Mouse (Mus musculus) Patski (cell line): ENCODE data around the gene Gm28048. TPM values are rescaled to one million over a fixed set of nuclear protein-coding genes. Genes with fewer than 3 reads are reported as not detected.

Experiments
- ATAC-seq: fragments of 100-300 bp; one replicate; pipeline ENCODE4 v1.8.0; 2021
- CTCF ChIA-PET: fragments of 350-600 bp; sonication (Branson Sonifier 250); formaldehyde crosslinking; loops from one replicate; lab custom pipeline; 2022; ENCODE audit warnings: inconsistent platforms; lab: Charles Lee
- POLR2A ChIA-PET: fragments of 350-600 bp; sonication (Branson Sonifier 250); formaldehyde crosslinking; loops from one replicate; lab custom pipeline; 2022; ENCODE audit warnings: antibody characterized with exemption, inconsistent platforms; lab: Charles Lee
- DNase-seq: peaks from one replicate; pipeline ENCODE4 v3.0.0-alpha.2; 2011; ENCODE audit warnings: low read depth, low spot score
- H3K27me3 ChIP-seq: fragments of 371-371 bp; one replicate; pipeline ENCODE4 v1.5.1; 2021
- CTCF ChIP-seq: fragments of 100-300 bp; IDR thresholded peaks from one replicate; pipeline ENCODE4 v1.5.1; 2021
- in situ Hi-C: fragments of 300-500 bp; cut with MboI; formaldehyde crosslinking; loops from 3 replicates; pipeline ENCODE4 v1.11.1; 2018; ENCODE audit warnings: low pct_unique_long_range_greater_than_20kb, mixed read lengths
- polyA plus RNA-seq: library from polyadenylated mRNA; unstranded; gene quantifications from one replicate; pipeline ENCODE4 v1.2.3, GENCODE M21; 2021

Gm28048 gene
- polyA plus RNA-seq, 1 experiment from 2014 or later, result 14.7 TPM

DNA sequence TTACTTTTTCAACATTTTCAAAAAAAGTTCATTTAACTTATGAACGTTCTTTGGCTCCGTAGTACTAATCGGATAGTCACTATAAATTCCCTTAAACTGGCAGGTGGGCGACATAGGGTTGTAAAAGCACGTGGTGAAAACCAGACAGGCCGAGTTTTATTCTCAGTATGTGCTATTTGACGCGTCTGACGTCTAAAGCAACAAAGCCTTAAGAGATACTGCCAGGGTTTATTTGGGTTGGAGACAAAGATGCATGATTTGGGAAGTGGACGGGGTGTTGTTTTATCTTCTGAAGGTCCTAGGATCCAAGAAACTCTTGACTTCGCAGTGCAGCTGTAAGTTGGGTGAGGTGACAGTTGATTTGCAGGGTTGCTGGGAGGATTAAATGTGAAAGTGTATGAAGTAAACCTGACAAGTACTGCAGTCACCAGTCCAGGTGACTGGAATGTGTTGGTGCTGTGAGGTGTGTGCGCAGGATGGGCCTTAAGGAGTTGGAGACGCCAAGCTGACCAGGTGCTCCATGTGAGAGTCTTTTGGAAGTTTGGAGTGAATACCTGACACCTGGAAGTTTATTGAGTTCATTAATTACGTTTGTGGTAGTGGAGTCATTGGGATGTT is 9.4 kb upstream of the Gm28048 start:
- no peak for ATAC-seq
- CTCF ChIA-PET, result interaction anchor here (0.8 to 1.5 kb wide), 3 partner anchors 9 to 16 kb away, joined by 3 to 5 read pairs (median 4); partner anchors contain the start of genes Commd1 and Fam161a
- H3K27me3 ChIP-seq, result no peaks in the 10 kb centered on the region
- in situ Hi-C loops, result loop anchor here (25.0 kb wide), 2 partner anchors 571 to 771 kb away; partner anchors contain the start of gene Rel
- no peak for DNase-seq
- TF ChIP-seq CTCF, result no peak
- POLR2A ChIA-PET, result interaction anchor here (0.6 to 1.7 kb wide), 6 partner anchors 9 to 557 kb away, joined by 3 to 4 read pairs (median 4); partner anchors contain the start of gene Commd1

GRCm38 (mm10) chr11:22990393-22991126 is 8.7 kb upstream of the Gm28048 start, which contains the start of gene Cct4:
Gene Cct4, plus strand, starts transcription at chr11:22990519.
- peak; percentile 95 for ATAC-seq
- no peak for TF ChIP-seq CTCF
- POLR2A ChIA-PET, result interaction anchor here (0.6 to 1.7 kb wide), 7 partner anchors 8 to 556 kb away, joined by 3 to 4 read pairs (median 4); partner anchors contain the start of gene Commd1
- no peaks in the 10 kb centered on the region for H3K27me3 ChIP-seq
- in situ Hi-C loops, result loop anchor here (25.0 kb wide), 2 partner anchors 572 to 772 kb away; partner anchors contain the start of gene Rel
- no peak for DNase-seq
- CTCF ChIA-PET, result interaction anchor here (0.8 to 1.5 kb wide), 4 partner anchors 8 to 281 kb away, joined by 3 to 5 read pairs (median 4); partner anchors contain the start of genes Commd1 and Fam161a

- H3K27me3 ChIP-seq, result no peaks in the 10 kb centered on the region
- ChIA-PET POLR2A (interaction anchor here (0.9 to 1.7 kb wide), 4 partner anchors 7 to 382 kb away, joined by 3 to 4 read pairs (median 4); partner anchors contain the start of gene Commd1), CTCF (interaction anchor here (1.4 kb wide), 1 partner anchor 281 kb away, joined by 4 read pairs; no protein-coding TSS in a partner anchor)
- in situ Hi-C loops, result loop anchor here (5.0 to 25.0 kb wide), 3 partner anchors 283 to 773 kb away; partner anchors contain the start of gene Rel
- no peak for DNase-seq
- ATAC-seq, result no peak
- no peak for TF ChIP-seq CTCF
Observed at GRCm38 (mm10) chr11:22989786-22990185, 7.9 kb upstream of the Gm28048 start.

DNA sequence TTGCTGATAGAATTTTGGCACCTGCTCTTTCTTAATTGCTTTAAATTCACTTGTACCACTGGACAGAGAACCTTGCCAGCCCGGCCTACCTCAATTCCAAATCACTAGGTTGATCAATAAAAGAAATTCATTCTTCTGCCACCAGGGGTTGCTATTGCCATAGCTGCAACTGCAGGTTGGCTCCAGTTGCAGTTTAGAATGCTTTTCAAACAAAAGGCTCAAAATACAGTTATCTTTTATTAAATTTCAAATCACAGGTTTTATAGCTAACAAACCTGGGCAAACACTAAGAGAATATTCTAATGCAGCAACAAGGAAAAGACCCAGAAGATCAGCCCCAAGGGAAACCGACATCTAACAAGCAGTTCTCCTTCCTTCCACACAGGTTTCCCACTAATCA is 5.5 kb upstream of the Gm28048 start:
- ChIA-PET POLR2A (interaction anchor here (0.6 kb wide), 1 partner anchor 16 kb away, joined by 7 read pairs; the partner anchor contains the start of gene Zrsr1), CTCF (interaction anchor here (0.7 to 1.8 kb wide), 13 partner anchors 10 to 781 kb away, joined by 3 to 6 read pairs (median 3); partner anchors contain the start of gene Fam161a)
- no peak for ATAC-seq
- in situ Hi-C loops, result loop anchor here (5.0 to 25.0 kb wide), 3 partner anchors 285 to 775 kb away; partner anchors contain the start of gene Rel
- DNase-seq, result no peak
- TF ChIP-seq CTCF, result peak; percentile 90
- no peaks in the 10 kb centered on the region for H3K27me3 ChIP-seq

DNA sequence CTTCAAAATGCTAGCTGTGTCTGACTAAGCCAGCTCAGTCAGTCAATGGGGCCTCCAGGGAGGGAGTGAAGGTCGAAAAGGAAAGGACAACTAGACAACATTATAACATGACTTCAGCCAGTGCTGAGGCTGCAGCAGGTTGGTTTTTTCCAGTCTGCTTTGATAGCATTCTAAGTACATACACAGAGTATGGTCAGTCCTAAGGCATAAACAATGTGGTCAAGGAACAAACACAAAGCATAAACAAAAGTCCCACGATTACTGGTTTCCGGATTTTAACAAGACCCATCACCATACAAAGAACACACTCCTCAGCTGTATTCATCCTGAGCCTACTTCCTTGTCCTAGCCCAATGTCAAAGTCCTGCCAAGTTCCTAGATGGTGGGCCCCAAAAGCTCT is 3.6 kb upstream of the Gm28048 start:
- TF ChIP-seq CTCF, result no peak
- H3K27me3 ChIP-seq, result no peaks in the 10 kb centered on the region
- in situ Hi-C loops, result loop anchor here (5.0 to 25.0 kb wide), 3 partner anchors 287 to 777 kb away; partner anchors contain the start of gene Rel
- ChIA-PET CTCF (interaction anchor here (1.1 kb wide), 1 partner anchor 427 kb away, joined by 3 read pairs; no protein-coding TSS in a partner anchor), POLR2A (no interaction called here)
- DNase-seq, result no peak
- ATAC-seq, result no peak

DNA sequence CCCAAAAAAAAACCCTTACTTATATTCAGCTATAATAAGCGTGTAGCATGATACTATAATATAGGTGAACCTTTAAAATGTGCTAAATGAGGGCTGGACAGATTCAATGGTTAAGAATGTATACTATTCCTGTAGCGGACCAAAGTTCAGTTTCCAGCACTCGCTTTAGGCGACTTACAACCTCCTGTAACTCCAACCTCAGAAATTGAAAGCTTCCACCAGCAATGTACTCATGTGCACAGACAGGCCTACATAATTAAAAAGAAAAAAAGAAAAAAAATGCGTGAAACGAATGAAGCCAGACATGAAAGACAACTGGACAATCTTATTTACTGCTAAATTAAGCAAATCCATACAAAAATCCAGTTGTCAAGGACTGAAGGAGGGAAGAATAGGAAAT is 956 bp upstream of the Gm28048 start:
- DNase-seq, result no peak
- no peaks in the 10 kb centered on the region for H3K27me3 ChIP-seq
- TF ChIP-seq CTCF, result no peak
- ChIA-PET CTCF (interaction anchor here (1.0 to 1.4 kb wide), 5 partner anchors 8 to 357 kb away, joined by 3 to 6 read pairs (median 4); no protein-coding TSS in a partner anchor), POLR2A (interaction anchor here (0.9 to 1.8 kb wide), 2 partner anchors 8 to 9 kb away, joined by 3 to 4 read pairs; partner anchors contain the start of gene Cct4)
- ATAC-seq, result no peak
- in situ Hi-C loops, result loop anchor here (25.0 kb wide), 2 partner anchors 579 to 779 kb away; partner anchors contain the start of gene Rel

DNA sequence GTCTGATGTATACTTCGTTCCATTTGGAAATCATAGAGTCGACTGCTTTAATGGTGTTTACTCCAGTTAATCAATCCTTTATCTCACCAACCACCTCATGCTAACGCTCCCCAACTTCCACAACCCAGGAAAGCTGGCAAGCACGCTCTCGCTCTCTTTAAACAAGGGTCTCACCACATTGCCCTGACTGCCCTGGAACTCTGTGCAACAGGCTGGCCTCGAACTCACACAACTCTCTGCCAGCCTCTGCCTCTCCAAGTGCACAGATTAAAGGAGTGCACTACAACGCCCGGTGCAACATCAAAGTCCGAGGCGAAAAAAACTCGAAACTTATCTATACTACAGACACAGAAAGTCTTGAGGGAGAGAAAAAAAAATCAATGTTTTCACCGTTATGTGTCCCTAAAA is 343 bp downstream of the Gm28048 start:
- peak; percentile 52 for ATAC-seq
- POLR2A ChIA-PET, result interaction anchor here (0.8 to 1.8 kb wide), 2 partner anchors 8 to 23 kb away, joined by 3 read pairs; no protein-coding TSS in a partner anchor
- CTCF ChIA-PET, result interaction anchor here (1.1 to 1.4 kb wide), 3 partner anchors 12 to 25 kb away, joined by 3 to 6 read pairs (median 3); no protein-coding TSS in a partner anchor
- no peak for TF ChIP-seq CTCF
- in situ Hi-C loops, result loop anchor here (25.0 kb wide), 2 partner anchors 581 to 781 kb away; partner anchors contain the start of gene Rel
- DNase-seq, result no peak
- H3K27me3 ChIP-seq, result no peaks in the 10 kb centered on the region

- TF ChIP-seq CTCF, result no peak
- CTCF ChIA-PET, result no interaction called here
- in situ Hi-C loops, result loop anchor here (25.0 kb wide), 2 partner anchors 581 to 781 kb away; partner anchors contain the start of gene Rel
- POLR2A ChIA-PET, result no interaction called here
- no peaks in the 10 kb centered on the region for H3K27me3 ChIP-seq
- ATAC-seq, result no peak
- DNase-seq, result no peak
Observed at GRCm38 (mm10) chr11:22981041-22981440, 849 bp downstream of the Gm28048 start.

GRCm38 (mm10) chr11:22979221-22979620 is 2.7 kb downstream of the Gm28048 start:
- no peak for DNase-seq
- ChIA-PET POLR2A (no interaction called here), CTCF (no interaction called here)
- in situ Hi-C loops, result loop anchor here (25.0 kb wide), 2 partner anchors 583 to 783 kb away; partner anchors contain the start of gene Rel
- TF ChIP-seq CTCF, result no peak
- H3K27me3 ChIP-seq, result no peaks in the 10 kb centered on the region
- ATAC-seq, result no peak
